Mouse (Mus musculus): ENCODE data around the gene Rere. TPM values are rescaled to one million over a fixed set of nuclear protein-coding genes. Genes with fewer than 3 reads are reported as not detected.
A peak's percentile ranks its signal among the peaks of the same experiment; 100 is the strongest.

The Rere gene
- polyA plus RNA-seq, 1 experiment from 2014 or later, result 16.0 TPM

GRCm38 (mm10) chr4:150393607-150394006 is 112.2 kb downstream of the Rere start:
- Histone ChIP-seq H3K9ac (replicated peaks; ENCODE audit: low read depth) (no peak overlapping the region), H3K4me3 (ENCODE audit: low read depth, low read length) (no peak overlapping the region), H3K9me3 (ENCODE audit: low read length) (no peaks in the 10 kb centered on the region), H3K36me3 (ENCODE audit: insufficient read depth, low read length) (no peaks in the 10 kb centered on the region), H3K27ac (ENCODE audit: low read length) (no peak overlapping the region), H3K4me2 (replicated peaks; ENCODE audit: low read depth, low read length) (no peak overlapping the region), H3K27me3 (replicated peaks; ENCODE audit: insufficient read depth, low read length) (no peaks in the 10 kb centered on the region), H3K4me1 (ENCODE audit: insufficient read depth, low read depth, low read length) (peaks cover 12% of the 10 kb centered on the region; the same call in 1 of the 2 replicates)
- DNase-seq (ENCODE audit: low spot score) (no peak), ATAC-seq (no peak)
- no peak for TF ChIP-seq CTCF (IDR thresholded peaks at IDR 0.05)
- TF ChIP-seq EP300 (IDR thresholded peaks at IDR 0.05), result no peak
- 68% methylated on average over 8 of the region's 8 CpGs for WGBS

GRCm38 (mm10) chr4:150394091-150394490 is 112.6 kb downstream of the Rere start:
- ATAC-seq (no peak), DNase-seq (ENCODE audit: low spot score) (no peak)
- Histone ChIP-seq H3K9ac (replicated peaks; ENCODE audit: low read depth) (no peak overlapping the region), H3K27ac (ENCODE audit: low read length) (no peak overlapping the region), H3K4me2 (replicated peaks; ENCODE audit: low read depth, low read length) (no peak overlapping the region), H3K9me3 (ENCODE audit: low read length) (no peaks in the 10 kb centered on the region), H3K4me1 (ENCODE audit: insufficient read depth, low read depth, low read length) (peaks cover 12% of the 10 kb centered on the region; the same call in 1 of the 2 replicates), H3K27me3 (replicated peaks; ENCODE audit: insufficient read depth, low read length) (no peaks in the 10 kb centered on the region), H3K36me3 (ENCODE audit: insufficient read depth, low read length) (no peaks in the 10 kb centered on the region), H3K4me3 (ENCODE audit: low read depth, low read length) (no peak overlapping the region)
- TF ChIP-seq CTCF (IDR thresholded peaks at IDR 0.05), result no peak
- TF ChIP-seq EP300 (IDR thresholded peaks at IDR 0.05), result no peak
- WGBS, result 81% methylated on average over 4 of the region's 4 CpGs

GRCm38 (mm10) chr4:150396339-150396738 is 114.9 kb downstream of the Rere start:
- H3K36me3 ChIP-seq (ENCODE audit: insufficient read depth, low read length), result no peaks in the 10 kb centered on the region
- H3K9me3 ChIP-seq (ENCODE audit: low read length), result no peaks in the 10 kb centered on the region
- no peak overlapping the region for H3K4me3 ChIP-seq (ENCODE audit: low read depth, low read length)
- no peak overlapping the region for H3K4me2 ChIP-seq (replicated peaks; ENCODE audit: low read depth, low read length)
- ATAC-seq (peak; percentile 62), DNase-seq (ENCODE audit: low spot score) (peak; percentile 80)
- TF ChIP-seq EP300 (IDR thresholded peaks at IDR 0.05) (no peak), CTCF (IDR thresholded peaks at IDR 0.05) (no peak)
- H3K27me3 ChIP-seq (replicated peaks; ENCODE audit: insufficient read depth, low read length), result no peaks in the 10 kb centered on the region
- peak overlapping the region; percentile 47 for H3K27ac ChIP-seq (ENCODE audit: low read length)
- no peak overlapping the region for H3K9ac ChIP-seq (replicated peaks; ENCODE audit: low read depth)
- H3K4me1 ChIP-seq (ENCODE audit: insufficient read depth, low read depth, low read length), result peaks cover 23% of the 10 kb centered on the region; the same call in 1 of the 2 replicates

- ATAC-seq (peak; percentile 46), DNase-seq (ENCODE audit: low spot score) (peak; percentile 58)
- TF ChIP-seq EP300 (IDR thresholded peaks at IDR 0.05) (no peak), CTCF (IDR thresholded peaks at IDR 0.05) (no peak)
- Histone ChIP-seq H3K27me3 (replicated peaks; ENCODE audit: insufficient read depth, low read length) (no peaks in the 10 kb centered on the region), H3K4me1 (ENCODE audit: insufficient read depth, low read depth, low read length) (peaks cover 29% of the 10 kb centered on the region; the same call in 1 of the 2 replicates), H3K27ac (ENCODE audit: low read length) (peak overlapping the region; percentile 47), H3K9ac (replicated peaks; ENCODE audit: low read depth) (no peak overlapping the region), H3K4me3 (ENCODE audit: low read depth, low read length) (no peak overlapping the region), H3K9me3 (ENCODE audit: low read length) (no peaks in the 10 kb centered on the region), H3K4me2 (replicated peaks; ENCODE audit: low read depth, low read length) (no peak overlapping the region), H3K36me3 (ENCODE audit: insufficient read depth, low read length) (no peaks in the 10 kb centered on the region)
- WGBS, result 20% methylated on average over 13 of the region's 13 CpGs
These were observed 115.6 kb downstream of the Rere start for GRCm38 (mm10) chr4:150396826-150397620.

GRCm38 (mm10) chr4:150399032-150399431 is 117.6 kb downstream of the Rere start:
- no peaks in the 10 kb centered on the region for H3K27me3 ChIP-seq (replicated peaks; ENCODE audit: insufficient read depth, low read length)
- DNase-seq (ENCODE audit: low spot score), result no peak
- H3K4me2 ChIP-seq (replicated peaks; ENCODE audit: low read depth, low read length), result no peak overlapping the region
- no peak overlapping the region for H3K4me3 ChIP-seq (ENCODE audit: low read depth, low read length)
- H3K9ac ChIP-seq (replicated peaks; ENCODE audit: low read depth), result no peak overlapping the region
- ATAC-seq, result no peak
- H3K36me3 ChIP-seq (ENCODE audit: insufficient read depth, low read length), result no peaks in the 10 kb centered on the region
- 71% methylated on average over 2 of the region's 2 CpGs for WGBS
- peaks cover 44% of the 10 kb centered on the region; the same call in 1 of the 2 replicates for H3K4me1 ChIP-seq (ENCODE audit: insufficient read depth, low read depth, low read length)
- no peak overlapping the region for H3K27ac ChIP-seq (ENCODE audit: low read length)
- TF ChIP-seq EP300 (IDR thresholded peaks at IDR 0.05), result no peak
- H3K9me3 ChIP-seq (ENCODE audit: low read length), result no peaks in the 10 kb centered on the region

- Histone ChIP-seq H3K36me3 (ENCODE audit: insufficient read depth, low read length) (no peaks in the 10 kb centered on the region), H3K27me3 (replicated peaks; ENCODE audit: insufficient read depth, low read length) (no peaks in the 10 kb centered on the region), H3K9me3 (ENCODE audit: low read length) (no peaks in the 10 kb centered on the region), H3K4me3 (ENCODE audit: low read depth, low read length) (no peak overlapping the region), H3K4me2 (replicated peaks; ENCODE audit: low read depth, low read length) (no peak overlapping the region), H3K9ac (replicated peaks; ENCODE audit: low read depth) (no peak overlapping the region), H3K4me1 (ENCODE audit: insufficient read depth, low read depth, low read length) (peaks cover 42% of the 10 kb centered on the region; the same call in 1 of the 2 replicates), H3K27ac (ENCODE audit: low read length) (peak overlapping the region; percentile 62)
- ATAC-seq (0 out of 2 replicates have a peak, but pooled peaks have one; percentile 12), DNase-seq (ENCODE audit: low spot score) (peak; percentile 53)
- 26% methylated on average over 13 of the region's 13 CpGs for WGBS
- TF ChIP-seq EP300 (IDR thresholded peaks at IDR 0.05), result no peak
- TF ChIP-seq CTCF (IDR thresholded peaks at IDR 0.05), result no peak
These were observed 120.6 kb downstream of the Rere start for GRCm38 (mm10) chr4:150401830-150402607.

Data from lung, postnatal 0 days (tissue).